Mouse (Mus musculus): ENCODE measurements around the gene Psmd7. TPM values are rescaled to one million over a fixed set of nuclear protein-coding genes. Genes with fewer than 3 reads are reported as not detected.

The Psmd7 gene
- polyA plus RNA-seq, 1 experiment from 2014 or later, result 120 TPM

DNA sequence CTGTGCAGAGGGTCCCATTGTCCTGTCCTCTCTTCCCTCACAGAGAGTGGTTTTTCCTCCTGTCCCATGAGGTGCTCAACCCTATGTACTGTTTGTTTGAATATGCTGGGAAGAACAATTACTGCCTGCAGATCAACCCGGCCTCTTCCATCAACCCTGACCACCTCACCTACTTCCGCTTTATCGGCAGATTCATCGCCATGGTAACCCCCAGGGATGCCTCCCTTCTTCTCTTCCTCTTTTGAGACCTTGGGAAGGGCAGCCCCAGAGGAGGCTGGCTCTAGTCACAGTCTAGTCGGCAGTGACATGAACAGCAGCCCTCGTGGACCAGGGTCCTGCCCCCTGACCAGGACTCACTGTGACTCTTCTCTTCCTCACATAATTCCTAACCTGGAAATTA lies 36.0 kb downstream of the Psmd7 start:
- no peak for ATAC-seq (ENCODE audit: insufficient read depth)
- WGBS (ENCODE audit: insufficient replicate concordance), result 20% methylated on average over 6 of the region's 6 CpGs
- Histone ChIP-seq H3K27me3 (no peaks in the 10 kb centered on the region), H3K27ac (replicated peaks) (no peak overlapping the region), H3K4me2 (no peak overlapping the region), H3K9ac (no peak overlapping the region), H3K4me3 (replicated peaks) (no peak overlapping the region), H3K36me3 (replicated peaks) (peaks cover 53% of the 10 kb centered on the region), H3K9me3 (replicated peaks) (no peaks in the 10 kb centered on the region), H3K4me1 (replicated peaks) (no peaks in the 10 kb centered on the region)

- Histone ChIP-seq H3K9me3 (replicated peaks) (no peaks in the 10 kb centered on the region), H3K9ac (no peak overlapping the region), H3K4me1 (replicated peaks) (no peaks in the 10 kb centered on the region), H3K4me2 (no peak overlapping the region), H3K36me3 (replicated peaks) (peaks cover 54% of the 10 kb centered on the region), H3K27me3 (no peaks in the 10 kb centered on the region), H3K4me3 (replicated peaks) (no peak overlapping the region), H3K27ac (replicated peaks) (no peak overlapping the region)
- WGBS (ENCODE audit: insufficient replicate concordance), result 79% methylated on average over 8 of the region's 8 CpGs
- ATAC-seq (ENCODE audit: insufficient read depth), result no peak
These were observed 41.4 kb downstream of the Psmd7 start for GRCm38 (mm10) chr8:107546817-107547216.

DNA sequence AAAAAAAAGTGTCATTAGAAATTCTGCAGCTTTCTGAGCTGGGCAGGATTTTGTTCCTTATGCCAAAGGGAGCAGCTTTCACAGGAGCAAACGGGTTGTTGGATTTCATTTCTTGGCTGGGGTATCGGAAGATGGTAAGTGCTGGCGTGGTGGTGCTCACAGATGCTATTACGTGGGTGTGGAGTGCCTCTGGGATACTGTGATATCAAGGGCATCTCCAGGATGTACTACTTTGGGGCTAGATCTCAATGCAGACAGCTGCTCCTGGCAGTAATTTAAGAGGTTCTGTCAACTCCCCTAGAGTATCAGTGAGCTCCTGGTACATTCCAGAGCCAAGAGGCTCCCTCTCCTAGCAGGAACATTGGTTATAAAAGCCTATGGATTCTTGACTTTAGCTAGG lies 42.1 kb downstream of the Psmd7 start:
- no peaks in the 10 kb centered on the region for H3K4me1 ChIP-seq (replicated peaks)
- H3K27ac ChIP-seq (replicated peaks), result no peak overlapping the region
- no peak overlapping the region for H3K4me3 ChIP-seq (replicated peaks)
- no peak for ATAC-seq (ENCODE audit: insufficient read depth)
- WGBS (ENCODE audit: insufficient replicate concordance), result 77% methylated on average over 4 of the region's 4 CpGs
- H3K27me3 ChIP-seq, result no peaks in the 10 kb centered on the region
- H3K9me3 ChIP-seq (replicated peaks), result no peaks in the 10 kb centered on the region
- peaks cover 51% of the 10 kb centered on the region for H3K36me3 ChIP-seq (replicated peaks)
- H3K9ac ChIP-seq, result no peak overlapping the region
- no peak overlapping the region for H3K4me2 ChIP-seq

GRCm38 (mm10) chr8:107545621-107546152 lies 42.6 kb downstream of the Psmd7 start:
- WGBS (ENCODE audit: insufficient replicate concordance), result 90% methylated on average over 11 of the region's 11 CpGs

GRCm38 (mm10) chr8:107544651-107545174 lies 43.6 kb downstream of the Psmd7 start:
- no peak overlapping the region for H3K27ac ChIP-seq (replicated peaks)
- H3K4me3 ChIP-seq (replicated peaks), result no peak overlapping the region
- no peak overlapping the region for H3K9ac ChIP-seq
- no peaks in the 10 kb centered on the region for H3K9me3 ChIP-seq (replicated peaks)
- H3K4me1 ChIP-seq (replicated peaks), result no peaks in the 10 kb centered on the region
- H3K4me2 ChIP-seq, result no peak overlapping the region
- no peaks in the 10 kb centered on the region for H3K27me3 ChIP-seq
- 59% methylated on average over 10 of the region's 10 CpGs for WGBS (ENCODE audit: insufficient replicate concordance)
- H3K36me3 ChIP-seq (replicated peaks), result peaks cover 54% of the 10 kb centered on the region
- ATAC-seq (ENCODE audit: insufficient read depth), result no peak

More at GRCm38 (mm10) chr8:107545621-107546152, 42.6 kb downstream of the Psmd7 start:
- Histone ChIP-seq H3K9me3 (replicated peaks) (no peaks in the 10 kb centered on the region), H3K36me3 (replicated peaks) (peaks cover 54% of the 10 kb centered on the region), H3K27ac (replicated peaks) (no peak overlapping the region), H3K4me3 (replicated peaks) (no peak overlapping the region), H3K4me2 (no peak overlapping the region), H3K4me1 (replicated peaks) (no peaks in the 10 kb centered on the region), H3K27me3 (no peaks in the 10 kb centered on the region), H3K9ac (no peak overlapping the region)
- no peak for ATAC-seq (ENCODE audit: insufficient read depth)

DNA sequence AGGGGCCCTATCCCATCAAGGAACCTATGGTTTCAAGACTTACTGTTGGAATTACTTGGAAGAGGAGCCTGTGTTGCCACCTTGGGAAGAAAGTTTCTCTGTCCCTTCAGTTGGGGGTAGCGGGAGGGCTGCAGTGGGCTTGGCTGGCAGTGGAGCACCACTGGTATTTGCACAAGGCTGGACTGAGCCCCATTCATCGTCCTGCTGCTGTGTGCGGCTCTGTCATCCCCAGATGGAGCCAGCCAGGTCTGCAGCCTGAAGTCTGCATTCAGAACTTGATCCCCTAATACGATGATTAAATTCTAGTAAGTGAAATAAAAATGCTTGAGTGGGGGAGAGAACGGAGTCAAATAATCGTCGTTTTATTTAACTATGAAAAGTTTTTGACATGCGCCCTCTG lies 44.1 kb downstream of the Psmd7 start:
- H3K4me2 ChIP-seq, result no peak overlapping the region
- WGBS (ENCODE audit: insufficient replicate concordance), result 76% methylated on average over 8 of the region's 8 CpGs
- no peak overlapping the region for H3K27ac ChIP-seq (replicated peaks)
- H3K9me3 ChIP-seq (replicated peaks), result no peaks in the 10 kb centered on the region
- no peaks in the 10 kb centered on the region for H3K27me3 ChIP-seq
- no peak for ATAC-seq (ENCODE audit: insufficient read depth)
- peaks cover 53% of the 10 kb centered on the region for H3K36me3 ChIP-seq (replicated peaks)
- no peak overlapping the region for H3K9ac ChIP-seq
- H3K4me3 ChIP-seq (replicated peaks), result no peak overlapping the region
- no peaks in the 10 kb centered on the region for H3K4me1 ChIP-seq (replicated peaks)

DNA sequence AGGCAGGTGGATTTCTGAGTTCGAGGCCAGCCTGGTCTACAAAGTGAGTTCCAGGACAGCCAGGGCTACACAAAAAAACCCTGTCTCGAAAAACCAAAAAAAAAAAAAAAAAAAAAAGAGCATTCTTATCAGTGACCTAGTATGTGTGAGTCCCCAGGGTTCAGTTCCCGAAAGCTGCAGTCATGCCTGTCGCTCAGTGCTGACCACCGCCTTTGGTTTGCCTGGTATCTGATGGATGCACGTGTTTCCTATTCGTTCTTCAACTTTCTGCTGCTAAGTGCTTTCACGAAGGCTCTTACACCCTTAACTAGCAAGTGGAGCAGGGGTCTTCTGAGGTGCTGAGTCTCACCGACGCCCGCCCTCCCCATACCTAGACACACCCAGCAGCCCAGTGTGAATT lies 44.5 kb downstream of the Psmd7 start:
- no peak for ATAC-seq (ENCODE audit: insufficient read depth)
- no peak overlapping the region for H3K4me3 ChIP-seq (replicated peaks)

GRCm38 (mm10) chr8:107542151-107542550 lies 46.1 kb downstream of the Psmd7 start:
- H3K27me3 ChIP-seq, result no peaks in the 10 kb centered on the region
- ATAC-seq (ENCODE audit: insufficient read depth), result no peak
- H3K9me3 ChIP-seq (replicated peaks), result no peaks in the 10 kb centered on the region
- H3K4me2 ChIP-seq, result no peak overlapping the region
- H3K9ac ChIP-seq, result no peak overlapping the region
- no peaks in the 10 kb centered on the region for H3K4me1 ChIP-seq (replicated peaks)
- no peak overlapping the region for H3K27ac ChIP-seq (replicated peaks)
- H3K36me3 ChIP-seq (replicated peaks), result peaks cover 52% of the 10 kb centered on the region
- 84% methylated on average over 3 of the region's 3 CpGs for WGBS (ENCODE audit: insufficient replicate concordance)
- H3K4me3 ChIP-seq (replicated peaks), result no peak overlapping the region

More for the DNA sequence above, 44.5 kb downstream of the Psmd7 start:
- Histone ChIP-seq H3K4me2 (no peak overlapping the region), H3K27me3 (no peaks in the 10 kb centered on the region), H3K9me3 (replicated peaks) (no peaks in the 10 kb centered on the region), H3K4me1 (replicated peaks) (no peaks in the 10 kb centered on the region), H3K27ac (replicated peaks) (no peak overlapping the region), H3K36me3 (replicated peaks) (peaks cover 52% of the 10 kb centered on the region), H3K9ac (no peak overlapping the region)
- 41% methylated on average over 10 of the region's 11 CpGs for WGBS (ENCODE audit: insufficient replicate concordance)

DNA sequence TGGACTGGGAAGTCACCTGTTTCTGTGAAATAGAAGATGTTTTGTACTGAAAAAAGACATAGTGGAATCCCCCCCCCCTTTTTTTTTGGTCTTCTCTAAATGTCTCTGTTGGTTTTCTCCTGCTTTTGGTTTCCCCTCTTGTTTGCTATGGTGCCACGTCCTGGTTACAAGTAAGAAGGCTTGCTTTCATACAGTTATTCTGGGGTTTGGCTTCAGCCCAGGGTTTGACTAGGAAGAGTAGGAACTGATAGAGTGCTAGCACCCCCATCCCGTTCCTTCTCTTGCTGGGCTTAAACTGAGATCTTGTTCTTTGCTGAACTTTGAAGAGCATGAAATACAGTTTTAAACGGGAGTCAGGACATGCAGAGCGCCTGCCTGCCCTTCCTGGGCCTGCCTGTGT lies 46.9 kb downstream of the Psmd7 start:
- WGBS (ENCODE audit: insufficient replicate concordance), result 68% methylated on average over 4 of the region's 4 CpGs
- Histone ChIP-seq H3K27ac (replicated peaks) (no peak overlapping the region), H3K4me1 (replicated peaks) (no peaks in the 10 kb centered on the region), H3K9ac (no peak overlapping the region), H3K36me3 (replicated peaks) (peaks cover 45% of the 10 kb centered on the region; the same call in 1 of the 2 replicates), H3K4me3 (replicated peaks) (no peak overlapping the region), H3K27me3 (no peaks in the 10 kb centered on the region), H3K9me3 (replicated peaks) (no peaks in the 10 kb centered on the region), H3K4me2 (no peak overlapping the region)
- ATAC-seq (ENCODE audit: insufficient read depth), result no peak

DNA sequence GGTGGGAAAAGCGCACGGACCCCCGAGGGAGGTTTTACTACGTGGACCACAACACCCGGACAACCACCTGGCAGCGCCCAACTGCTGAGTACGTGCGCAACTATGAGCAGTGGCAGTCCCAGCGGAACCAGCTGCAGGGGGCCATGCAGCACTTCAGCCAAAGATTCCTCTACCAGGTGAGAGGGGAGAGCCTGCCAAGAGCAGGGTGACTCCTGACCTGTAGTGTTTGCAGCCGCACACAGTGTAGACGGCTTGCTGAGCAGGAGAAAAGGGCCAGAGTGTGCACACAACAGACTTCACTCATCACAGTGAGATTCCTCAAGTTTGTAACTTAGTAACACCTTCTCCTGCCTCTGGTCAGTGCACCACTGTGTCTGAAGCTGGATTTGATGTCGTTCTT lies 47.6 kb downstream of the Psmd7 start:
- Histone ChIP-seq H3K9ac (no peak overlapping the region), H3K4me3 (replicated peaks) (no peak overlapping the region), H3K36me3 (replicated peaks) (peaks cover 43% of the 10 kb centered on the region; the same call in 1 of the 2 replicates), H3K27me3 (no peaks in the 10 kb centered on the region), H3K4me2 (no peak overlapping the region), H3K27ac (replicated peaks) (no peak overlapping the region), H3K4me1 (replicated peaks) (no peaks in the 10 kb centered on the region), H3K9me3 (replicated peaks) (no peaks in the 10 kb centered on the region)
- WGBS (ENCODE audit: insufficient replicate concordance), result 85% methylated on average over 12 of the region's 12 CpGs
- no peak for ATAC-seq (ENCODE audit: insufficient read depth)

DNA sequence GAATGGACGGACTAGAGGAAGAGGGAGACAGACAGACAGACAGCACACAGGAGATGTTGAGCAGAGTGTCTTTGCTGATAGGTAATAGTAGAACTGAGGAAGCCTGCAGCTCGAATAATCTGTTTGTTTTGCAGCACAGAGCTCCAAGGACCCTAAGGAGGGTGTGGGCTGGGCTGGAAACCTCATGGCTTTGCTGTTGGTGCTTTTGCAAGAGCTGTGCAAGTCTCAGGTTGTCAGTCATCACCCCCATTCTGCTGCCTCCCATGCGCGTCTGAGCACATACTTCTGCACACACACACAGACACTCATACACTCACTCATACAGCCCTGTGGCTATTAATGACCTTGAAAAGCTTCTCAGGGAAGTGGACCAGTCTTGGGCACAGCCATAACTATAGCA lies 50.8 kb downstream of the Psmd7 start:
- no peak overlapping the region for H3K27ac ChIP-seq (replicated peaks)
- no peaks in the 10 kb centered on the region; the same call in 1 of the 2 replicates for H3K4me1 ChIP-seq (replicated peaks)
- H3K9me3 ChIP-seq (replicated peaks), result no peaks in the 10 kb centered on the region
- H3K4me3 ChIP-seq (replicated peaks), result no peak overlapping the region
- peaks cover 54% of the 10 kb centered on the region for H3K36me3 ChIP-seq (replicated peaks)
- no peak for ATAC-seq (ENCODE audit: insufficient read depth)
- no peak overlapping the region for H3K4me2 ChIP-seq
- H3K27me3 ChIP-seq, result no peaks in the 10 kb centered on the region
- WGBS (ENCODE audit: insufficient replicate concordance), result 66% methylated on average over 4 of the region's 4 CpGs
- H3K9ac ChIP-seq, result no peak overlapping the region

Measured in liver, embryonic 15.5 days (tissue).